Mouse (Mus musculus) hindbrain, embryonic 15.5 days (tissue): ENCODE measurements at regions not wholly inside any gene's neighbourhood (a gene's known extent, or its start where the extent isn't known, plus 50 kb on each side); places are given as distances from the start of the nearest gene placed in this dataset.

Experiments used
- ATAC-seq: fragments of 200-750 bp; cut with Nextera tagmentation; 2 replicates; pipeline ENCODE4 v1.8.0; 2017; ENCODE audit warnings: low read depth, moderate number of reproducible peaks, moderate TSS enrichment; ENCODE audit not compliant: low FRiP score
- H3K27ac ChIP-seq: fragments of 300-500 bp; sonication (generic); replicated peaks from 2 replicates; pipeline ENCODE4 v1.5.1; 2015; ENCODE audit warnings: mild to moderate bottlenecking, inconsistent platforms
- H3K27me3 ChIP-seq: fragments of 300-500 bp; sonication (generic); 2 replicates; pipeline ENCODE4 v1.6.1; 2015; ENCODE audit warnings: control low read depth, inconsistent platforms
- H3K36me3 ChIP-seq: fragments of 300-500 bp; sonication (generic); 2 replicates; pipeline ENCODE4 v1.6.1; 2015; ENCODE audit warnings: control low read depth, inconsistent platforms
- H3K4me1 ChIP-seq: fragments of 300-500 bp; sonication (generic); replicated peaks from 2 replicates; pipeline ENCODE4 v1.6.1; 2015; ENCODE audit warnings: control low read depth, inconsistent platforms
- H3K4me2 ChIP-seq: fragments of 300-500 bp; sonication (generic); 2 replicates; pipeline ENCODE4 v1.6.1; 2015; ENCODE audit warnings: moderate library complexity, mild to moderate bottlenecking, inconsistent platforms
- H3K4me3 ChIP-seq: fragments of 300-500 bp; sonication (generic); 2 replicates; pipeline ENCODE4 v1.5.1; 2015; ENCODE audit warnings: mild to moderate bottlenecking, inconsistent platforms
- H3K9ac ChIP-seq: fragments of 300-500 bp; sonication (generic); 2 replicates; pipeline ENCODE4 v1.6.1; 2015; ENCODE audit warnings: inconsistent platforms
- H3K9me3 ChIP-seq: fragments of 300-500 bp; sonication (generic); 2 replicates; pipeline ENCODE4 v1.6.1; 2016; ENCODE audit warnings: control low read depth, inconsistent platforms
- WGBS: fragments of 180-500 bp; shearing (Covaris S2); methylation state at CpG from one replicate; pipeline ENCODE4 v1.1.7; 2015; 5-methylcytosine and 5-hydroxymethylcytosine counted together

GRCm38 (mm10) chr2:21956112-21956963, 271.0 kb upstream of the Myo3a start:
- Histone ChIP-seq H3K27ac (peak overlapping the region; percentile 36; the same call in 1 of the 2 replicates), H3K27me3 (no peaks in the 10 kb centered on the region), H3K4me2 (no peak overlapping the region), H3K9ac (no peak overlapping the region), H3K36me3 (no peaks in the 10 kb centered on the region), H3K4me1 (peaks cover 15% of the 10 kb centered on the region), H3K4me3 (no peak overlapping the region), H3K9me3 (no peaks in the 10 kb centered on the region)
- WGBS = 47% methylated on average over 3 of the region's 3 CpGs
- peak; percentile 44 for ATAC-seq

GRCm38 (mm10) chr2:21958365-21958764, 268.9 kb upstream of the Myo3a start:
- no peak overlapping the region for H3K9ac ChIP-seq

GRCm38 (mm10) chr2:21958802-21959201, 268.5 kb upstream of the Myo3a start:
- 45% methylated on average over 3 of the region's 3 CpGs for whole genome bisulfite sequencing
- Histone ChIP-seq H3K27ac (peak overlapping the region; percentile 72), H3K9ac (no peak overlapping the region), H3K4me2 (peak overlapping the region; percentile 45), H3K9me3 (no peaks in the 10 kb centered on the region), H3K4me1 (peaks cover 18% of the 10 kb centered on the region), H3K4me3 (no peak overlapping the region; the same call in 1 of the 2 replicates), H3K27me3 (no peaks in the 10 kb centered on the region), H3K36me3 (no peaks in the 10 kb centered on the region)
- ATAC-seq = peak; percentile 31; the same call in 1 of the 2 replicates

More at GRCm38 (mm10) chr2:21958365-21958764, 268.9 kb upstream of the Myo3a start:
- Histone ChIP-seq H3K4me2 (peak overlapping the region; percentile 45), H3K36me3 (no peaks in the 10 kb centered on the region), H3K4me3 (no peak overlapping the region; the same call in 1 of the 2 replicates), H3K27me3 (no peaks in the 10 kb centered on the region), H3K9me3 (no peaks in the 10 kb centered on the region), H3K4me1 (peaks cover 15% of the 10 kb centered on the region), H3K27ac (peak overlapping the region; percentile 72)
- WGBS = under 1% methylated on average over 3 of the region's 3 CpGs
- peak; percentile 83 for ATAC-seq

- Histone ChIP-seq H3K4me1 (peaks cover 17% of the 10 kb centered on the region), H3K36me3 (no peaks in the 10 kb centered on the region), H3K4me2 (peak overlapping the region; percentile 51), H3K27me3 (no peaks in the 10 kb centered on the region), H3K27ac (peak overlapping the region; percentile 83), H3K9me3 (no peaks in the 10 kb centered on the region), H3K4me3 (peak overlapping the region; percentile 25), H3K9ac (peak overlapping the region; percentile 3; the same call in 1 of the 2 replicates)
- ATAC-seq = peak; percentile 68
- WGBS = 7% methylated on average over 7 of the region's 7 CpGs
These were observed 263.8 kb upstream of the Myo3a start for GRCm38 (mm10) chr2:21963343-21964026.

- peak overlapping the region; percentile 3; the same call in 1 of the 2 replicates for H3K9ac ChIP-seq
- peak overlapping the region; percentile 51 for H3K4me2 ChIP-seq
- H3K27me3 ChIP-seq = no peaks in the 10 kb centered on the region
- H3K4me3 ChIP-seq = peak overlapping the region; percentile 25
- H3K9me3 ChIP-seq = no peaks in the 10 kb centered on the region
- 2% methylated on average over 10 of the region's 10 CpGs for WGBS
- peak; percentile 91 for ATAC-seq
- no peaks in the 10 kb centered on the region for H3K36me3 ChIP-seq
- H3K4me1 ChIP-seq = peaks cover 12% of the 10 kb centered on the region
- peak overlapping the region; percentile 83 for H3K27ac ChIP-seq
These were observed 263.2 kb upstream of the Myo3a start for GRCm38 (mm10) chr2:21964027-21964605.

GRCm38 (mm10) chr2:21970774-21971406, 256.4 kb upstream of the Myo3a start:
- ATAC-seq = no peak
- no peaks in the 10 kb centered on the region for H3K9me3 ChIP-seq
- WGBS = 84% methylated on average over 1 of the region's 1 CpGs
- H3K4me2 ChIP-seq = no peak overlapping the region
- no peak overlapping the region for H3K27ac ChIP-seq
- H3K9ac ChIP-seq = no peak overlapping the region
- H3K4me1 ChIP-seq = no peaks in the 10 kb centered on the region
- no peaks in the 10 kb centered on the region for H3K27me3 ChIP-seq
- no peaks in the 10 kb centered on the region for H3K36me3 ChIP-seq
- no peak overlapping the region for H3K4me3 ChIP-seq

GRCm38 (mm10) chr2:21974599-21974998, 252.7 kb upstream of the Myo3a start:
- ATAC-seq = no peak
- WGBS = 78% methylated on average over 3 of the region's 3 CpGs
- Histone ChIP-seq H3K9ac (no peak overlapping the region), H3K9me3 (no peaks in the 10 kb centered on the region), H3K27me3 (no peaks in the 10 kb centered on the region), H3K4me2 (no peak overlapping the region), H3K27ac (no peak overlapping the region), H3K4me1 (no peaks in the 10 kb centered on the region), H3K4me3 (no peak overlapping the region), H3K36me3 (no peaks in the 10 kb centered on the region)

GRCm38 (mm10) chr2:21975547-21975946, 251.8 kb upstream of the Myo3a start:
- Histone ChIP-seq H3K4me1 (no peaks in the 10 kb centered on the region), H3K4me3 (no peak overlapping the region), H3K27ac (no peak overlapping the region), H3K36me3 (no peaks in the 10 kb centered on the region), H3K4me2 (no peak overlapping the region), H3K27me3 (no peaks in the 10 kb centered on the region), H3K9me3 (no peaks in the 10 kb centered on the region), H3K9ac (no peak overlapping the region)
- 38% methylated on average over 1 of the region's 1 CpGs for WGBS
- ATAC-seq = 0 out of 2 replicates have a peak, but pooled peaks have one; percentile 48

GRCm38 (mm10) chr2:21976337-21976736, 251.0 kb upstream of the Myo3a start:
- no peaks in the 10 kb centered on the region for H3K9me3 ChIP-seq
- H3K27me3 ChIP-seq = no peaks in the 10 kb centered on the region
- H3K27ac ChIP-seq = no peak overlapping the region
- H3K9ac ChIP-seq = no peak overlapping the region
- H3K36me3 ChIP-seq = no peaks in the 10 kb centered on the region
- no peaks in the 10 kb centered on the region for H3K4me1 ChIP-seq
- H3K4me3 ChIP-seq = no peak overlapping the region
- ATAC-seq = no peak
- H3K4me2 ChIP-seq = no peak overlapping the region

- 88% methylated on average over 2 of the region's 2 CpGs for WGBS
- no peaks in the 10 kb centered on the region for H3K36me3 ChIP-seq
- no peak overlapping the region for H3K4me2 ChIP-seq
- no peak for ATAC-seq
- H3K27ac ChIP-seq = no peak overlapping the region
- H3K9me3 ChIP-seq = no peaks in the 10 kb centered on the region
- H3K4me1 ChIP-seq = no peaks in the 10 kb centered on the region
- H3K4me3 ChIP-seq = no peak overlapping the region
- no peak overlapping the region for H3K9ac ChIP-seq
- no peaks in the 10 kb centered on the region for H3K27me3 ChIP-seq
These were observed 250.5 kb upstream of the Myo3a start for GRCm38 (mm10) chr2:21976831-21977230.

- H3K4me3 ChIP-seq = no peak overlapping the region
- H3K36me3 ChIP-seq = no peaks in the 10 kb centered on the region
- H3K27ac ChIP-seq = no peak overlapping the region
- no peaks in the 10 kb centered on the region for H3K27me3 ChIP-seq
- H3K4me2 ChIP-seq = no peak overlapping the region
- H3K9ac ChIP-seq = no peak overlapping the region
- 82% methylated on average over 9 of the region's 9 CpGs for WGBS
- no peak for ATAC-seq
- no peaks in the 10 kb centered on the region for H3K9me3 ChIP-seq
- no peaks in the 10 kb centered on the region for H3K4me1 ChIP-seq
These were observed 247.1 kb upstream of the Myo3a start for GRCm38 (mm10) chr2:21980177-21980576.
